Mouse (Mus musculus) bone marrow, adult 2 months (tissue): ENCODE measurements at regions not wholly inside any gene's neighbourhood (a gene's known extent, or its start where the extent isn't known, plus 50 kb on each side); places are given as distances from the start of the nearest gene placed in this dataset.

ENCODE experiments used
- CTCF ChIP-seq: fragments of 200-500 bp; IDR thresholded peaks from 2 replicates; pipeline ENCODE4 v1.5.1; 2011; ENCODE audit warnings: low read length, control low read depth; ENCODE audit not compliant: control insufficient read depth, insufficient read depth
- POLR2A ChIP-seq: fragments of 200-500 bp; IDR thresholded peaks from 2 replicates; pipeline ENCODE4 v1.6.1; 2011; ENCODE audit warnings: low read depth, mild to moderate bottlenecking, control low read depth, low read length, borderline replicate concordance; ENCODE audit not compliant: control insufficient read depth

- TF ChIP-seq CTCF (no peak), POLR2A (no peak)
Measured at GRCm38 (mm10) chr14:102686791-102687190, 295.6 kb downstream of the Kctd12 start.
